Mouse (Mus musculus): Measurements from ENCODE around the gene Krt2.

Gene Krt2

DNA sequence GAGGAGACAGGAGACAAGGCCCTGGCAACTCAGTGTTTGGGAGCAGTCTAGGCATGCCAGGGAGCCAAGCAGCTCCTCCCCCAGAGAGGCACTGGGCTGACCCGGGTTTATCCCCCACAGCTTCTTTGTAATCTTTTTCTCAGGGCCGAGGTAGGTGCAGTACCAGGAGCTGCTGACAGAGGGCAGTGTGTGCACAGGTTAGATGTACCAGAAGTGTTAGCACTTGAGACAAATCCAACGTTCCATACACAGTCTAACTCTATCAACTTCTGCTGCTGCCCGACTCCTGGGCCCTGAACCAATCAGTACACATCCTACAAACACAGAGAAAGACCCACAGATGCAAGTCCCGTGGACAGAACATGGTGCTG lies 45.3 kb downstream of the Krt2 start:
- in situ Hi-C loops (cut with MboI, MseI): no loop called here

DNA sequence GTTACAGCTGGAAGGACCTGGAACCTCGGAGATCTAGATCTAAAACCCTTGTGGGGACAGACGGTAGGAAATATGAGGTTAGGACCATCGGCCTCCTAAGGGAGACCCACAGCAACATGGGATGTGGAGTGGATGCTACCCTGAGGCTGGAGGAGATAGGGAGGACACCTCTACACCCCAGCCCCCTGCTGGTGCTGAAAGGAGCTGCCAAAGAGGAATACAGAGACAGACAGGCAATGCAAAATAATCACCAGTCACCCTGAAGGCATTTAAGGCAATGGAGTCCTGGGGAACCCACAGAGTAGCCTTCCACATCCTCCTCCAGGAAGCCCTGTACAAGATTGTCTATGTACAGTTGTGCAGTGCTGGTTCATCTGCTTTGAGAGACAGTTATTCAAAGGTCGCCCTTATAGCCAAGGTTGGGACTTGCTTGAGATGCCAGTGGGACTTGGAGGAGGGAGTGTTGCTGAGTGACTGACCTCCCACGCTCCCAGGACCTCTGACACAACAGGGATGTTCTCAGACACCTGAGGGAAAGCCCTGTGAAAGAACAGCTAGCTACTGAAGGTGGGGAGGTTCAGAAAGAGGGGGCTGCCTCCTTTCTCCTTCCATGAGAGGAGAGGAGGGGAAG lies 45.8 kb downstream of the Krt2 start:
- in situ Hi-C loops (cut with MboI, MseI): no loop called here

DNA sequence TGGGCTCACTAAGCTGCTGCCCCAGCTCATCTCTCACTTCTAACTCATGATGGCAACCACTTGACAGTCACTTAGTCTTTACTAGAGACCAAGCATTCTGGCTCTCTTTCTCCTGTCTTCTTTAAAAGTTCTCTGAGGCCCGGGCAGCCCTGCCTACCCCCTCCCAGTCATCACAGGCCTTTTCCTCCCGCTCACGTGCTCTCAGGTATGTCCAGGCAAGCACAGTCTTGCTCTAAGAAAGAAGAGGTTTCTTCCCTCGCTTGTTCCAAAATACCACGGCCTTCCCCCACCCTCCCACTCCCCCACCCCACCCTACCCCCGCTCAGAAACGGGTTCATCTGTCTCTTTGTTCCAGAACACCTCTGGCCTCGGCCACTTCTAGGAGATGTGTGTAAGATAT lies 47.7 kb downstream of the Krt2 start:
- in situ Hi-C loops (cut with MboI, MseI): no loop called here

Data from T-helper 1 cell (primary cell).